Mouse (Mus musculus) bone marrow macrophage, adult 2 months (primary cell): ENCODE results near the gene Anp32a.

Experiments
- CTCF ChIP-seq: IDR thresholded peaks from 2 replicates; pipeline ENCODE4 v1.5.1; 2012; ENCODE audit warnings: low read depth, mild to moderate bottlenecking, low read length, moderate library complexity
- POLR2A ChIP-seq: IDR thresholded peaks from 2 replicates; pipeline ENCODE4 v1.6.1; 2012; ENCODE audit warnings: mild to moderate bottlenecking, low read depth, low read length, borderline replicate concordance

- TF ChIP-seq CTCF = no peak
- no peak for TF ChIP-seq POLR2A
These were observed 15.1 kb upstream of the Anp32a start for GRCm38 (mm10) chr9:62325965-62326364.
